Mouse (Mus musculus): Measurements from ENCODE around the gene Hdac9. TPM values are rescaled to one million over a fixed set of nuclear protein-coding genes. Genes with fewer than 3 reads are reported as not detected.

Hdac9 gene
- total and polyA plus RNA-seq, 3 experiments = 0.03 to 0.19 TPM; not detected in 1

DNA sequence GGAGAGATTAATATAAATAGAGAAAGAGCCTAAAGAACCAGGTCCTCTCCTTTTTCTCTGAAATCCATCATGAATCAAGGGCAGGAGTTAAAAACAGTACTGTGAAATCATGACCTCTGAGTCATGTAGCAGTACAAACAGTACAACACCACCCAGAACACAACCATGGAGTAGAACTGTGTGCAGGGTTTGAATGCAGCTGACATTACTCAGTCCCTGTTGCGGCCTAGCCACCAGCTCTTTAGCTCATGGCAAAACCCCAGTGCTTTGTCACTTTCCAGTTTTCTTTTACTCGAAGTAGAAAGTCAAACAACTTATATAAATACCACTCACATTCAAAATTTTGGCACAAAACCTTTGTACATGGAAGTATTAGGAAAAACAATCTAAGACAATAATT lies 395.4 kb downstream of the Hdac9 start:
- Histone ChIP-seq H3K4me1 (ENCODE audit: control insufficient read depth in 1 of 2, insufficient read depth in 2 of 2, low read length in 2 of 2) (no peaks in the 10 kb centered on the region), H3K27me3 (ENCODE audit: control insufficient read depth in 1 of 2, insufficient read depth in 2 of 2, low read length in 2 of 2) (no peaks in the 10 kb centered on the region), H3K27ac (ENCODE audit: control insufficient read depth, low read depth, low read length) (no peak overlapping the region), H3K79me2 (ENCODE audit: control insufficient read depth, insufficient read depth, low read length, poor library complexity) (no peaks in the 10 kb centered on the region), H3K9ac (ENCODE audit: control insufficient read depth, low read depth, low read length, poor library complexity, severe bottlenecking) (no peak overlapping the region), H3K4me3 (ENCODE audit: control insufficient read depth in 1 of 2, insufficient read depth in 1 of 2, low read depth in 2 of 2, low read length in 2 of 2) (no peak overlapping the region), H3K36me3 (ENCODE audit: control insufficient read depth in 1 of 2, insufficient read depth in 2 of 2, low read length in 2 of 2) (no peaks in the 10 kb centered on the region), H3K9me3 (replicated peaks; ENCODE audit: insufficient read depth, low read length) (no peaks in the 10 kb centered on the region)
- DNase-seq (ENCODE audit: low read depth, low spot score) = no peak
- TF ChIP-seq KAT2A (conservative IDR thresholded peaks at IDR 0.05; ENCODE audit: low read depth, low read length) (no peak), MAZ (IDR thresholded peaks at IDR 0.05; ENCODE audit: low read depth, low read length) (no peak), POLR2AphosphoS5 (IDR thresholded peaks at IDR 0.05; ENCODE audit: borderline replicate concordance, low read depth, low read length) (no peak), MAFK (IDR thresholded peaks at IDR 0.05; ENCODE audit: borderline replicate concordance, low read depth, low read length) (no peak), CTCF (IDR thresholded peaks at IDR 0.05 in 2 of 3, conservative IDR thresholded peaks at IDR 0.05 in 1 of 3; ENCODE audit: control insufficient read depth in 1 of 3, insufficient read depth in 1 of 3, low read depth in 2 of 3, low read length in 3 of 3, poor library complexity in 1 of 3, severe bottlenecking in 1 of 3) (no peak), RCOR1 (IDR thresholded peaks at IDR 0.05; ENCODE audit: low read depth, low read length) (no peak), UBTF (IDR thresholded peaks at IDR 0.05; ENCODE audit: borderline replicate concordance, insufficient read depth, low read depth, low read length) (no peak), JUND (IDR thresholded peaks at IDR 0.05; ENCODE audit: low read depth, low read length) (no peak), EP300 (IDR thresholded peaks at IDR 0.05; ENCODE audit: low read depth in 1 of 2, low read length in 2 of 2) (no peak), CHD2 (IDR thresholded peaks at IDR 0.05; ENCODE audit: low read length) (no peak), RAD21 (IDR thresholded peaks at IDR 0.05; ENCODE audit: low read depth, low read length) (no peak), MYB (IDR thresholded peaks at IDR 0.05; ENCODE audit: low read depth, low read length) (no peak), USF2 (IDR thresholded peaks at IDR 0.05; ENCODE audit: borderline replicate concordance in 1 of 2, insufficient read depth in 1 of 2, low read depth in 1 of 2, low read length in 2 of 2) (no peak), ELF1 (IDR thresholded peaks at IDR 0.05; ENCODE audit: low read depth, low read length) (no peak), HCFC1 (IDR thresholded peaks at IDR 0.05; ENCODE audit: low read depth, low read length) (no peak)

- H3K27me3 ChIP-seq (ENCODE audit: control insufficient read depth in 1 of 2, insufficient read depth in 2 of 2, low read length in 2 of 2) = no peaks in the 10 kb centered on the region
- H3K27ac ChIP-seq (ENCODE audit: control insufficient read depth, low read depth, low read length) = no peak overlapping the region
- no peaks in the 10 kb centered on the region for H3K79me2 ChIP-seq (ENCODE audit: control insufficient read depth, insufficient read depth, low read length, poor library complexity)
- DNase-seq (ENCODE audit: low read depth, low spot score) = no peak
- H3K36me3 ChIP-seq (ENCODE audit: control insufficient read depth in 1 of 2, insufficient read depth in 2 of 2, low read length in 2 of 2) = no peaks in the 10 kb centered on the region
- H3K4me1 ChIP-seq (ENCODE audit: control insufficient read depth in 1 of 2, insufficient read depth in 2 of 2, low read length in 2 of 2) = no peaks in the 10 kb centered on the region
- TF ChIP-seq ZNF384 (IDR thresholded peaks at IDR 0.05; ENCODE audit: low read depth, low read length) (no peak), CTCF (IDR thresholded peaks at IDR 0.05 in 2 of 3, conservative IDR thresholded peaks at IDR 0.05 in 1 of 3; ENCODE audit: control insufficient read depth in 1 of 3, insufficient read depth in 1 of 3, low read depth in 2 of 3, low read length in 3 of 3, poor library complexity in 1 of 3, severe bottlenecking in 1 of 3) (no peak), POLR2AphosphoS2 (IDR thresholded peaks at IDR 0.05; ENCODE audit: low read length) (no peak), ETS1 (IDR thresholded peaks at IDR 0.05; ENCODE audit: low read depth, low read length) (no peak), GABPA (IDR thresholded peaks at IDR 0.05; ENCODE audit: low read depth, low read length) (no peak), MXI1 (IDR thresholded peaks at IDR 0.05; ENCODE audit: low read depth, low read length) (no peak), EP300 (IDR thresholded peaks at IDR 0.05; ENCODE audit: low read depth in 1 of 2, low read length in 2 of 2) (no peak)
- no peak overlapping the region for H3K4me3 ChIP-seq (ENCODE audit: control insufficient read depth in 1 of 2, insufficient read depth in 1 of 2, low read depth in 2 of 2, low read length in 2 of 2)
- no peak overlapping the region for H3K9ac ChIP-seq (ENCODE audit: control insufficient read depth, low read depth, low read length, poor library complexity, severe bottlenecking)
- H3K9me3 ChIP-seq (replicated peaks; ENCODE audit: insufficient read depth, low read length) = no peaks in the 10 kb centered on the region
Measured at GRCm38 (mm10) chr12:34516769-34517562, 399.9 kb downstream of the Hdac9 start.
